Mouse (Mus musculus) layer of hippocampus, postnatal 14 days (tissue): Measurements from ENCODE around the gene Gm9513. TPM values are rescaled to one million over a fixed set of nuclear protein-coding genes. Genes with fewer than 3 reads are reported as not detected.

ENCODE experiments used
- DNase-seq, 2 experiments: peaks; one replicate each; pipeline ENCODE4 v3.0.0; 2021 to 2022; ENCODE audit warnings: low spot score in 2 of 2, mixed read lengths in 1 of 2
- long read RNA-seq, 2 experiments: library from polyadenylated mRNA; stranded (forward); transcript quantifications; one replicate each; pipeline ENCODE4 v2.0.0; 2021
- total RNA-seq, 2 experiments: library from RNA; stranded (reverse); gene quantifications; 2 replicates each; pipeline ENCODE4 v1.2.3; 2021

Gm9513 gene
- total RNA-seq = not detected
- long read RNA-seq, experiment 1 = 0 reads
- long read RNA-seq, experiment 2 = 0 reads

- no peak for DNase-seq
These were observed at the start of gene Gm9513 for GRCm38 (mm10) chr9:36475338-36475737. TSS of gene Gm9513 (plus strand) at chr9:36475638.

DNA sequence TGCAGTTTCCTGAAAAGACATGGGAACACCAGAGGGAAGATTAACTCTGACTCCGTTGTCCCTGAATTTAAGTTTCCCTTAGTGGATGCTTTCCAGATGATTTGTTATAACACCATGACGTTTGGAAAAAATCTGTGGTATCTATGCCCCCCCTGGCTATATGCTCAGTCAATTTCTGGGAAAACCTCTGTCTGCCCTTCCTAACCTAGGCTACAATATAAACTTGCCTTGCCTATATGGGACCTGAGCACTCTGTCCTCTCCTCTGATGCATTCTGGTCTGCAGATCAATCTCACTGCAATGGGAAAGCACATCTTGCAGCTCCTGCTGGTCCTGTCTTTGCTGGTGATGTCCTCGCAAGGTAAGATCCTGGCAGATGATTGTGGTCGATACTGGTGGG, 43.9 kb upstream of the Gm9513 start, which contains the start of gene Gm7257:
TSS of gene Gm7257 (plus strand) at position 301 of the 400 bp plus-strand sequence.
- no peak for DNase-seq

GRCm38 (mm10) chr9:36435051-36435764, 40.2 kb upstream of the Gm9513 start:
- DNase-seq = no peak

- no peak for DNase-seq
These were observed 19.2 kb downstream of the Gm9513 start for GRCm38 (mm10) chr9:36494501-36495220.

DNA sequence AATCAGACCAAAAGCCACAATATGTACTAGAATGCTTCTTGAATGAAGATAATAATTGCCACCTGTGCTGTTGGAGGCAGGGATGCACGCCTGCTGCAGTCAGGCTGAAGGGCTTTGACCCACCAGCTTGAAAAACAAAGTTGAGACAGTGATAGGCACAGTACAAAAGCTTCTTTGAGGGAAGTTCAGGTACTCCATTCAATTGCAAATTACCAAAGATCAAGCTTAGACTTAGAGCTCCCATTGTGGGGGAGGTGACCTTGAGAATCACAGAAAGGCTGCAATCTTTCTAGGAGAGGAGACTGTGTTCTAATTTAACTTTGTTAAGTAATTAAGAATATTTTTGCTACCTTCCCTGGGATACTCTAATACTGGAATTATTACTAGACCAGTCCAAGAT, 20.4 kb downstream of the Gm9513 start:
- no peak for DNase-seq

- DNase-seq = no peak
These were observed 28.8 kb downstream of the Gm9513 start for GRCm38 (mm10) chr9:36504211-36504610.

Other genes with a start within 250 kb of the Gm9513 start
- gene Gm7257, start 43.8 kb upstream of the Gm9513 start, total RNA-seq = not detected
- not detected for gene Gm5615, start 66.3 kb downstream of the Gm9513 start, total RNA-seq
- gene Gm17689, start 107.0 kb downstream of the Gm9513 start, total RNA-seq = not detected
- gene A630095E13Rik, start 167.7 kb downstream of the Gm9513 start, total RNA-seq = not detected
- not detected for gene Acrv1, start 217.6 kb downstream of the Gm9513 start, total RNA-seq